Mouse (Mus musculus): Measurements from ENCODE around the gene Gm14440. TPM values are rescaled to one million over a fixed set of nuclear protein-coding genes. Genes with fewer than 3 reads are reported as not detected.
"Not testable (repeated sequence)": the region's sequence is repeated elsewhere in the genome, so short reads cannot be mapped to it uniquely, and the experiment has no call there.

The Gm14440 gene
- 0.79 and 2.4 TPM in 2 replicates for polyA plus RNA-seq (2014; fragmentation: Nextera tagmentation; extraction: Ambion mirVana)

DNA sequence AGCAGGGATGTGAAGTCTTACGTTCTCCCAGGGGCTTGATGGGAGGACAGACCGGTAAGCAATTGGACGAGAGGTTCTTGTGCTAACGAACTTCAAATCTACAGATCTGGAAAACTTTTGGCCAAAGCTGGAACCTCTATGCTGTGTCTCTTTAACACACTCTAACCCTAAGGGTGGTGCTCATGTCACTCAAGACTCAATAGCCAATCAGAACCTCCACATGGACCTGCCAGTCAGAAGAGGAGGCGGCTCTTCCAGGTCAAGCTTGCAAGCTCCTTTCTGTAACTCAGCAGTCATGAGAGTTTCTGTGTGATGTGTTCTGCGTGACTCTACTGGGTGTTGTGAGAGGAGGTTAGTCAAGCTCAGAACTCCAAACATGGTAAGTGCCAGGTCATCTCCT, at the start of gene Gm14440:
Gene Gm14440 (plus strand): TSS at position 301 of the 400 bp plus-strand sequence.
- H3K27me3 ChIP-seq (ENCODE audit: control insufficient read depth, insufficient read depth, low read length); H3K27ac ChIP-seq (ENCODE audit: low read depth, low read length); H3K4me2 ChIP-seq; H3K9me3 ChIP-seq (replicated peaks; ENCODE audit: control insufficient read depth, low read length); H3K4me3 ChIP-seq (ENCODE audit: low read depth, low read length); ATAC-seq (replicated peaks; ENCODE audit: insufficient number of reproducible peaks, low FRiP score, low TSS enrichment); H3K36me3 ChIP-seq (ENCODE audit: control insufficient read depth, insufficient read depth, low read length); H3K4me1 ChIP-seq (ENCODE audit: control insufficient read depth, insufficient read depth, low read length); H3K9ac ChIP-seq (ENCODE audit: low read depth, low read length): not testable (repeated sequence)
- no CpG with 5 or more reads among the region's 6 CpGs for WGBS (ENCODE audit: insufficient replicate concordance)

Other genes starting within 250 kb of the Gm14440 start
- 1.5 and 1.9 TPM in 2 replicates for gene Gm14393, start 207.3 kb upstream of the Gm14440 start, polyA plus RNA-seq (2014; fragmentation: Nextera tagmentation; extraction: Ambion mirVana)
- gene Gm14399, start 133.1 kb upstream of the Gm14440 start, polyA plus RNA-seq (2014; fragmentation: Nextera tagmentation; extraction: Ambion mirVana): 6.5 TPM in 2 replicates
- 0.21 and 0.76 TPM in 2 replicates for gene Gm14443, start 99.3 kb upstream of the Gm14440 start, polyA plus RNA-seq (2014; fragmentation: Nextera tagmentation; extraction: Ambion mirVana)
- gene Gm14391, start 68.2 kb upstream of the Gm14440 start, polyA plus RNA-seq (2014; fragmentation: Nextera tagmentation; extraction: Ambion mirVana): 4.1 and 4.9 TPM in 2 replicates
- 13.3 and 14.1 TPM in 2 replicates for gene Gm4631, start 63.1 kb downstream of the Gm14440 start, polyA plus RNA-seq (2014; fragmentation: Nextera tagmentation; extraction: Ambion mirVana)
- 5.9 and 8.3 TPM in 2 replicates for gene Zfp968, start 97.3 kb downstream of the Gm14440 start, polyA plus RNA-seq (2014; fragmentation: Nextera tagmentation; extraction: Ambion mirVana)
- gene Gm4724, start 160.7 kb downstream of the Gm14440 start, polyA plus RNA-seq (2014; fragmentation: Nextera tagmentation; extraction: Ambion mirVana): 8.5 and 16.3 TPM in 2 replicates
- 7.2 and 8.4 TPM in 2 replicates for gene Zfp965, start 194.9 kb downstream of the Gm14440 start, polyA plus RNA-seq (2014; fragmentation: Nextera tagmentation; extraction: Ambion mirVana)